Mouse (Mus musculus): ENCODE results near the gene Gm45208.

DNA sequence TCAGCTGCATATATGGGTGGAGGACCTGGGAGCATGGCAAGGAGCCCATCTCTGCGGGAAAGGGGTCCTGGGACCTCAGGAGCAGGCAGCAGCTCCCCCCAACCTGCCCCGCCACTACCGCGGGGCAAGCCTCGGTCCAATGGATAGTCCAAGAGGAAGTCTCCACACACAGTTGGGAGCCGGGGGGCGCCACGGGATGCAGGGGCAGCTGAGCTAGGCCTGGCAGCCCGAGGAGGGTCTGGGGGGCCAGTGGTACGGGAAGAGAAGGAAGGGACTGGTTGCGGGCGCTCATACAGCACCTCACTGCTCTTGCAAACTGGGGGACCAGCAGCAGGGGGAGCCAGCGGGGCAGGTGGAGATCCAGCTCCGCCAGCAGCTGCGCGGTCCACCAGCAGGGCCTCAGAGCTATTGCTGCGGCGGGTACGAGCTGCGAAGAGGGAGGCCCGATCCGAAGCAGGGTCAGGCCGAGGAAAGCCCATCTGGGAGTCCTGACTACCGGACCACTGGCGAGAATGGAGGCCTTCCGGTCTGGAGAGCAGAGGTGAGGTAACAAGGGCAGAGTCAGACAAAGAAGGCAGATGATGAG lies 11.6 kb downstream of the Gm45208 start:
- TF ChIP-seq POLR2A (IDR thresholded peaks at IDR 0.05; ENCODE audit: insufficient read length, low read depth) (no peak), MAX (IDR thresholded peaks at IDR 0.05; ENCODE audit: low read depth) (no peak), MYOD1 (IDR thresholded peaks at IDR 0.05; ENCODE audit: control insufficient read depth in 1 of 3, insufficient read length in 2 of 3, low read depth in 2 of 3) (no peak), TCF12 (IDR thresholded peaks at IDR 0.05; ENCODE audit: insufficient read depth, poor library complexity, severe bottlenecking) (no peak), TCF3 (IDR thresholded peaks at IDR 0.05; ENCODE audit: insufficient read length, low read depth) (no peak)
